Mouse (Mus musculus) intestine, embryonic 16.5 days (tissue): ENCODE measurements around the gene Cnrip1. TPM values are rescaled to one million over a fixed set of nuclear protein-coding genes. Genes with fewer than 3 reads are reported as not detected.
"Not testable (repeated sequence)": the region's sequence is repeated elsewhere in the genome, so short reads cannot be mapped to it uniquely, and the experiment has no call there.

Source experiments
- ATAC-seq: fragments of 200-750 bp; cut with Nextera tagmentation; 2 replicates; pipeline ENCODE4 v1.8.0; 2017; ENCODE audit warnings: moderate TSS enrichment, moderate library complexity
- H3K27ac ChIP-seq: fragments of 300-500 bp; sonication (generic); 2 replicates; pipeline ENCODE4 v1.5.1; 2014; ENCODE audit warnings: mild to moderate bottlenecking, low read length
- H3K27me3 ChIP-seq: fragments of 300-500 bp; sonication (generic); replicated peaks from 2 replicates; pipeline ENCODE4 v1.6.1; 2014; ENCODE audit warnings: low read length, control low read depth, mixed read lengths; ENCODE audit not compliant: control insufficient read depth, insufficient read depth
- H3K36me3 ChIP-seq: fragments of 300-500 bp; sonication (generic); 2 replicates; pipeline ENCODE4 v1.6.1; 2014; ENCODE audit warnings: low read length, control low read depth; ENCODE audit not compliant: control insufficient read depth, insufficient read depth
- H3K4me1 ChIP-seq: fragments of 300-500 bp; sonication (generic); 2 replicates; pipeline ENCODE4 v1.6.1; 2014; ENCODE audit warnings: low read length, control low read depth, mixed read lengths; ENCODE audit not compliant: control insufficient read depth, insufficient read depth
- H3K4me2 ChIP-seq: fragments of 300-500 bp; sonication (generic); 2 replicates; pipeline ENCODE4 v1.6.1; 2014; ENCODE audit warnings: low read depth, low read length, control low read depth
- H3K4me3 ChIP-seq: fragments of 300-500 bp; sonication (generic); 2 replicates; pipeline ENCODE4 v1.5.1; 2014; ENCODE audit warnings: mild to moderate bottlenecking, low read length
- H3K9ac ChIP-seq: fragments of 300-500 bp; sonication (generic); 2 replicates; pipeline ENCODE4 v1.6.1; 2014; ENCODE audit warnings: low read depth, low read length
- H3K9me3 ChIP-seq: fragments of 300-500 bp; sonication (generic); 2 replicates; pipeline ENCODE4 v1.6.1; 2016; ENCODE audit warnings: low read length, control low read depth; ENCODE audit not compliant: control insufficient read depth
- WGBS: fragments of 180-500 bp; shearing (Covaris S2); extraction: QIAGEN DNeasy Blood & Tissue Kit; methylation state at CpG from one replicate; pipeline ENCODE4 v1.1.7; 2014; 5-methylcytosine and 5-hydroxymethylcytosine counted together
- polyA plus RNA-seq: library from polyadenylated mRNA; unstranded; fragments of >200 nt; fragmentation: Nextera tagmentation; extraction: Ambion mirVana; gene quantifications from 2 replicates; pipeline ENCODE4 v1.2.1, GENCODE M21; 2015

The Cnrip1 gene
- 20.4 and 22.6 TPM in 2 replicates for polyA plus RNA-seq

DNA sequence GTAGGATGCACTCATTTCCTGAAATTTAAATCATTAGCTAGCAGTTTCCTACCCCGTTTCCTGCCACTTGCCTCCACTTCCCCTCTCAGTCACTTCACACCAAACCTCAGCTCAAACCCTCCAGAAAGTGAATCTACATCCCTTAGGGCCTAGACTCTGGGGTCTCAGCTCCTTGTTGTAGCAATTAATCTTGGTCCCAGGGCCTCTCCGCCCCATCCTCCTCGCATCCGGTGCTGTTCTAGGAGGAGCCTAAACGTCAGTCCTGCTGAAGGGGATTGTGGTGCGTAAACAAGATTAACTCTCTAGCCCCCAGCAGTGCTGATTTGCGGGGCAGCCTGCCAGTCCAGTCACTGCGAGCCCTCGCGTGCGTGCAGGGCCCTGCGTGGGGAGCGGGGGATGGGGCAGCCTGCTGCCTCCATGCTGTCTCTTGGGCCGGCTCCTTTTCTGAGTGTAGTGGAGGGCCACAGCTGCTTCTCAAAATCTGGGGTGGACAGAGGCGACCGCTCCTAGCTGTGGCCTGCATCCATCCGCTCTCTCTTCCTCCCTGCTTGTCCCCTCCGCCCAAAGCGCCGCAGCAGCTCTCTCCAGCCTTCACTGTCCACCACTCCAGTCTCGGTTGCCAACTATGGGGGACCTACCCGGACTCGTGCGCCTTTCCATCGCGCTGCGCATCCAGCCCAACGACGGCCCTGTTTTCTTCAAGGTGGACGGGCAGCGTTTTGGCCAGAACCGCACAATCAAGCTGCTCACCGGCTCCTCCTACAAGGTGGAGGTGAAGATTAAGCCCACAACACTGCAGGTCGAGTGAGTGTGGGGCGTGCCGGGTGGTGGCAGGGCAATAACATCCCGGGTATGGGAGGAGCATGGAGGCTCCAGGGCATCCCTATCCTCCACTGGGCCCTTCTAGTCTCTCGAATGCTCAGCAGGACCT is at the start of gene Cnrip1, which contains the start of gene Plek:
Gene Cnrip1 (plus strand): TSS at position 42 of the 931 bp plus-strand sequence.
Gene Plek (minus strand): TSS at position 837 of the 931 bp plus-strand sequence.
- no peaks in the 10 kb centered on the region for H3K27me3 ChIP-seq
- H3K36me3 ChIP-seq: no peaks in the 10 kb centered on the region
- H3K9ac ChIP-seq: peak within 1 kb of the TSS; percentile 73
- H3K4me1 ChIP-seq: no peaks in the 10 kb centered on the region
- WGBS: under 1% methylated on average over 37 of the region's 38 CpGs
- H3K4me2 ChIP-seq: peak within 1 kb of the TSS; percentile 55
- H3K9me3 ChIP-seq: no peaks in the 10 kb centered on the region
- H3K4me3 ChIP-seq: peak within 1 kb of the TSS; percentile 56
- peak within 1 kb of the TSS; percentile 68 for H3K27ac ChIP-seq
- peak; percentile 94 for ATAC-seq

- Histone ChIP-seq H3K9me3 (no peaks in the 10 kb centered on the region), H3K27me3 (no peaks in the 10 kb centered on the region), H3K9ac (no peak overlapping the region), H3K36me3 (no peaks in the 10 kb centered on the region), H3K4me2 (no peak overlapping the region), H3K4me1 (no peaks in the 10 kb centered on the region), H3K4me3 (no peak overlapping the region), H3K27ac (no peak overlapping the region)
- no peak for ATAC-seq
- 67% methylated on average over 7 of the region's 7 CpGs for WGBS
Observed at GRCm38 (mm10) chr11:17002739-17003373, 48.5 kb upstream of the Cnrip1 start.

- WGBS: 84% methylated on average over 3 of the region's 3 CpGs
Observed at GRCm38 (mm10) chr11:17003757-17004156, 47.6 kb upstream of the Cnrip1 start.

DNA sequence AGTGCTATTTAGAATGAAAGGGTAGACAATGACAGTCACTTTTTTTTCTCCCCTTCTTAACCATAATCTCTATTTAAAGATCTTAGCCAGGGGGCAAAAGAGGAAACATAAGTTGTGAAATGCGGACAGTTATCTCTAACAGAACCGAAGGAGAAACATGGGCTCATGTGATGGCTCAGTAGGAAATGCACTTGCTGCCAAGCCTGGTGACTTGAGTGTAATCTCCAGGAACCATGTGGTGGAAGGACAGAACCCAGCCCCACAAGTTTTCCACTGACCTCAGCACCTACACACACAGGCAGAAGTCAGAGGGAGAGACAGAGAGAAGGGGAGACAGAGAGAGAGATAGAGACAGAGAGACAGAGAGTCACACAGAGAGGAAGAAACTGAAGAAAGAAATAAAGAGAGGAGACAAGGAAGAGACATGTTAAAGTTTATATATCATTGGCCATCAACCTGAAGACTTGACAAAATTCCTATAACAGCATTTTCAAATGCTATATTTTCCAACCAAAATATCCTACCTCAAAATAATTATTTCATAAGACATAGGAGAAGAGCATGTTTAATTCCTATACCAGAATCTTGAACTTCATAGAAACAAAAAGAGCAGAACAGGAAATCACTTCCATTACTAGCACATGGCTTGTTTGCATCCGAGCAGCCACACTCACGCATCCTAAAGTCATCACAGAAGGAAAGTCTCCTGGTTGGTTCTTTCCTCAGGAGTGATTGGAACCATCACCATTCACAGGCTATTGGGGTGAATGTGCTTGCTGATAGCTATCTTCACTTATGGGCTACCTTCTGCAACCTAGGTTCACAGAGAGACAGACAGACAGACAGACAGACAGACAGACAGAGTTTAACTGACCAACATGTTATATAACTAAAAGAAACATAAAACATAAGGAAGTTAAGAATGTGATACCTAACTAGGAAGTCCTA is 46.2 kb upstream of the Cnrip1 start:
- Histone ChIP-seq H3K4me2 (no peak overlapping the region), H3K36me3 (no peaks in the 10 kb centered on the region), H3K4me1 (no peaks in the 10 kb centered on the region), H3K27me3 (no peaks in the 10 kb centered on the region), H3K9ac (no peak overlapping the region), H3K27ac (no peak overlapping the region), H3K9me3 (no peaks in the 10 kb centered on the region), H3K4me3 (no peak overlapping the region)
- ATAC-seq: no peak
- 72% methylated on average over 4 of the region's 4 CpGs for WGBS

More at GRCm38 (mm10) chr11:17003757-17004156, 47.6 kb upstream of the Cnrip1 start:
- Histone ChIP-seq H3K27me3 (no peaks in the 10 kb centered on the region), H3K36me3 (no peaks in the 10 kb centered on the region), H3K4me1 (no peaks in the 10 kb centered on the region), H3K9ac (no peak overlapping the region), H3K4me2 (no peak overlapping the region), H3K9me3 (no peaks in the 10 kb centered on the region), H3K4me3 (no peak overlapping the region), H3K27ac (no peak overlapping the region)
- ATAC-seq: no peak

GRCm38 (mm10) chr11:17006526-17006925 is 44.9 kb upstream of the Cnrip1 start:
- H3K9ac ChIP-seq, H3K4me3 ChIP-seq, H3K27me3 ChIP-seq, H3K4me2 ChIP-seq, H3K27ac ChIP-seq, H3K36me3 ChIP-seq, H3K9me3 ChIP-seq, ATAC-seq, H3K4me1 ChIP-seq: not testable (repeated sequence)
- 69% methylated on average over 2 of the region's 3 CpGs for WGBS

GRCm38 (mm10) chr11:17007517-17008173 is 43.7 kb upstream of the Cnrip1 start:
- no peak for ATAC-seq
- H3K4me2 ChIP-seq: no peak overlapping the region
- H3K27me3 ChIP-seq: no peaks in the 10 kb centered on the region
- no peaks in the 10 kb centered on the region for H3K4me1 ChIP-seq
- no peaks in the 10 kb centered on the region for H3K9me3 ChIP-seq
- 90% methylated on average over 5 of the region's 5 CpGs for WGBS
- H3K36me3 ChIP-seq: no peaks in the 10 kb centered on the region
- H3K27ac ChIP-seq: no peak overlapping the region
- no peak overlapping the region for H3K4me3 ChIP-seq
- H3K9ac ChIP-seq: no peak overlapping the region

DNA sequence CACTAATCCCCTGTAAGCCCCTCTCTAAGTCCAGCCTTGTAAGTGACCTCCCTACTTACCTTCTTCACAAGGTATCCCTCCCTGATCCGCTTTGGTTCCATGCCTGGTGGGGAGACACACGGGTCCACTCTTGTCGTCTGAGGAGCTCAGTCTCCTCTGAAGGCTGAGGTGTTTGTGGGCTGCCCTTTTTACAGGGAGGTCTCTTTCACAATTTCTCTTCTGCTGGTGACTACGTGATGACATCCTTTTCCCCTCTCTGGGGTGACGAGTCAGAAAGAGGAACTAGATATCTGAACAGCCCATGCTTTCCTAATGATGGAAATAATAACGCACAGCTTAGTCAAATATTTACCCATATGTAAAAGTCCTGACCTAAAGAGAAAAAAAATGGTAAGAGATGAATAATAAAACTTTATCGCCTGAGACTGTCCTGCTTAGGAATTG is 42.9 kb upstream of the Cnrip1 start:
- H3K4me3 ChIP-seq: no peak overlapping the region
- H3K27ac ChIP-seq: no peak overlapping the region
- 60% methylated on average over 7 of the region's 7 CpGs for WGBS
- H3K4me2 ChIP-seq: no peak overlapping the region
- H3K9ac ChIP-seq: no peak overlapping the region
- no peak for ATAC-seq
- no peaks in the 10 kb centered on the region for H3K9me3 ChIP-seq
- H3K4me1 ChIP-seq: no peaks in the 10 kb centered on the region
- no peaks in the 10 kb centered on the region for H3K27me3 ChIP-seq
- no peaks in the 10 kb centered on the region for H3K36me3 ChIP-seq

DNA sequence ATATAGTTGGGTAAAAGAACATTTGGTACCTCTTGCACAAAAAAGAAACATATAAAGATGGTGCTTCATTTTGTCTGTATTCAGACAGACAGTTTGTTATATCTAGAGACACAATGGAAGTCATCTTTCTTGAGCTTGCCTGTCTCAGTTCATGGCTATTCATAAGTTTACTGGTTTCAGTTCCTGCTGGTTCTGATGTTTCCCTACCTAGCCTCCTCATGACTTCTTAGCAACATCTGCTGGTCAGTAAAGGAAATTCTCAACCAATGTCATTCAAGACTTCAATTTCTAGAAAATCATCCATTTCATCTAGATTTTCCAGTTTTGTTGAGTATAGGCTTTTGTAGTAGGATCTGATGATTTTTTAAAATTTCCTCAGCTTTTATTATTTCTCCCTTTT is 38.4 kb upstream of the Cnrip1 start:
- H3K27me3 ChIP-seq: no peaks in the 10 kb centered on the region
- no peaks in the 10 kb centered on the region for H3K4me1 ChIP-seq
- no peak overlapping the region for H3K27ac ChIP-seq
- H3K4me2 ChIP-seq: no peak overlapping the region
- no peaks in the 10 kb centered on the region for H3K9me3 ChIP-seq
- no peak overlapping the region for H3K4me3 ChIP-seq
- no peak overlapping the region for H3K9ac ChIP-seq
- no peaks in the 10 kb centered on the region for H3K36me3 ChIP-seq
- ATAC-seq: no peak
